Mouse (Mus musculus) kidney, adult 2 months (tissue): ENCODE results near the gene Grid2.

Source experiments
- CTCF ChIP-seq: fragments of 200-500 bp; conservative IDR thresholded peaks from 2 replicates; pipeline ENCODE4 v1.5.1; 2011; ENCODE audit warnings: low read depth, mild to moderate bottlenecking, control low read depth, low read length, moderate library complexity, mixed read lengths; ENCODE audit not compliant: insufficient read depth, insufficient read length
- POLR2A ChIP-seq: fragments of 200-500 bp; IDR thresholded peaks from one replicate; pipeline ENCODE4 v1.6.1; 2011; ENCODE audit warnings: low read depth, low read length, control low read depth

DNA sequence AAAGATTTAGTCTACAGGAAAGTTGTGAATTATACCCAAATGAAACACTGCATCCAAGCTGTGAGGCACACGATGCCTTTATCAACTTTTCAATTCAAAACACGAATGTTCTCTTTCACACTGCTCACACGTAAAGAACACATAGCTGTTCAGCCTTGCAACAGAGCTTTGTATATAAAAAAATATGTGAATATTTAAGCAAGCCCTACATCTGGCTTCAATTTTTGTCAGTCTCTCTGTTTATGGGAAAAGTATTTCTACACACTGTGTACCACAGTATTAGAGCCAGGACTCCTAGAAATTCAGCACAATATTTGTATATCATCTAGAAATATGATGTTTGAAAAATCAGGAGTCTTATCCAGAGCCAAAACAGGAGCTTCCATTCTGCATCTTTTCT is 1195.1 kb downstream of the Grid2 start:
- no peak for TF ChIP-seq CTCF
- TF ChIP-seq POLR2A: no peak
